Mouse (Mus musculus) MEL (cell line): ENCODE results near the gene Khk.

Experiments used
- BHLHE40 ChIP-seq: IDR thresholded peaks from 2 replicates; pipeline ENCODE4 v1.6.1; 2012; ENCODE audit warnings: low read depth, mild to moderate bottlenecking, inconsistent platforms, low read length, improper control_type of control experiment, borderline replicate concordance
- CTCF ChIP-seq, 3 experiments: IDR thresholded peaks in 2 of 3; conservative IDR thresholded peaks in 1 of 3; 2 replicates each; pipeline ENCODE4 v1.5.1; 2011 to 2012; ENCODE audit warnings: low read length in 3 of 3, low read depth in 2 of 3, mild to moderate bottlenecking in 2 of 3, improper control_type of control experiment in 1 of 3, inconsistent platforms in 1 of 3, mixed read lengths in 1 of 3, moderate library complexity in 1 of 3; ENCODE audit not compliant: control insufficient read depth in 1 of 3, insufficient read depth in 1 of 3, poor library complexity in 1 of 3, severe bottlenecking in 1 of 3
- ELF1 ChIP-seq: IDR thresholded peaks from 2 replicates; pipeline ENCODE4 v1.6.1; 2014; ENCODE audit warnings: low read depth, mild to moderate bottlenecking, inconsistent platforms, low read length, improper control_type of control experiment, moderate library complexity
- JUND ChIP-seq: IDR thresholded peaks from 2 replicates; pipeline ENCODE4 v1.6.1; 2011; ENCODE audit warnings: low read depth, mild to moderate bottlenecking, improper control_type of control experiment, low read length
- MAX ChIP-seq: IDR thresholded peaks from 2 replicates; pipeline ENCODE4 v1.6.1; 2011; ENCODE audit warnings: low read length, improper control_type of control experiment
- NRF1 ChIP-seq: IDR thresholded peaks from 2 replicates; pipeline ENCODE4 v1.6.1; 2014; ENCODE audit warnings: low read depth, mild to moderate bottlenecking, inconsistent platforms, low read length, improper control_type of control experiment, moderate library complexity; ENCODE audit not compliant: poor library complexity, insufficient read depth, severe bottlenecking
- POLR2A ChIP-seq, 2 experiments: IDR thresholded peaks; 2 replicates each; pipeline ENCODE4 v1.6.1; 2011 to 2012; ENCODE audit warnings: low read length in 2 of 2, mild to moderate bottlenecking in 2 of 2, control low read depth in 1 of 2, improper control_type of control experiment in 1 of 2, low read depth in 1 of 2, moderate library complexity in 1 of 2; ENCODE audit not compliant: control insufficient read depth in 1 of 2, insufficient read depth in 1 of 2, poor library complexity in 1 of 2
- RCOR1 ChIP-seq: IDR thresholded peaks from 2 replicates; pipeline ENCODE4 v1.6.1; 2012; ENCODE audit warnings: low read depth, mild to moderate bottlenecking, inconsistent platforms, low read length, improper control_type of control experiment

- no peak for TF ChIP-seq CTCF (IDR thresholded peaks at IDR 0.05 in 2 of 3, conservative IDR thresholded peaks at IDR 0.05 in 1 of 3; ENCODE audit: control insufficient read depth in 1 of 3, insufficient read depth in 1 of 3, low read depth in 2 of 3, low read length in 3 of 3, poor library complexity in 1 of 3, severe bottlenecking in 1 of 3)
- no peak for TF ChIP-seq JUND
- no peak for TF ChIP-seq RCOR1
- TF ChIP-seq POLR2A (IDR thresholded peaks at IDR 0.05; ENCODE audit: control insufficient read depth in 1 of 2, insufficient read depth in 1 of 2, low read depth in 1 of 2, low read length in 2 of 2, poor library complexity in 1 of 2): no peak
- no peak for TF ChIP-seq ELF1
- no peak for TF ChIP-seq NRF1
- no peak for TF ChIP-seq BHLHE40
- TF ChIP-seq MAX: no peak
Measured at GRCm38 (mm10) chr5:30927945-30928529, 6.8 kb downstream of the Khk start.
